Mouse (Mus musculus) ES-Bruce4 (cell line): ENCODE data around the gene Slc16a11. TPM values are rescaled to one million over a fixed set of nuclear protein-coding genes. Genes with fewer than 3 reads are reported as not detected.
A peak's percentile ranks its signal among the peaks of the same experiment; 100 is the strongest.

ENCODE experiments used
- H3K27ac ChIP-seq: 2 replicates; pipeline ENCODE4 v1.5.1; 2012; ENCODE audit warnings: low read length, inconsistent platforms; ENCODE audit not compliant: insufficient read depth
- H3K27me3 ChIP-seq: 2 replicates; pipeline ENCODE4 v1.6.1; 2012; ENCODE audit warnings: mild to moderate bottlenecking, low read length, inconsistent platforms; ENCODE audit not compliant: control insufficient read depth, poor library complexity, insufficient read depth, severe bottlenecking
- H3K36me3 ChIP-seq: 2 replicates; pipeline ENCODE4 v1.6.1; 2012; ENCODE audit warnings: inconsistent platforms, mild to moderate bottlenecking, low read length, moderate library complexity; ENCODE audit not compliant: control insufficient read depth, poor library complexity, insufficient read depth, severe bottlenecking
- H3K4me1 ChIP-seq: one replicate; pipeline ENCODE4 v1.8.1; 2011; ENCODE audit warnings: low read length; ENCODE audit not compliant: control insufficient read depth, insufficient read depth
- H3K4me3 ChIP-seq: 2 replicates; pipeline ENCODE4 v1.5.1; 2011; ENCODE audit warnings: low read depth, mild to moderate bottlenecking, low read length
- H3K9ac ChIP-seq: 2 replicates; pipeline ENCODE4 v1.6.1; 2012; ENCODE audit warnings: low read depth, mild to moderate bottlenecking, inconsistent platforms; ENCODE audit not compliant: poor library complexity, severe bottlenecking
- H3K9me3 ChIP-seq: replicated peaks from 2 replicates; pipeline ENCODE4 v1.6.1; 2012; ENCODE audit warnings: mild to moderate bottlenecking, low read length, inconsistent platforms; ENCODE audit not compliant: control insufficient read depth, poor library complexity, insufficient read depth, severe bottlenecking
- CTCF ChIP-seq: IDR thresholded peaks from one replicate; pipeline ENCODE4 v1.8.1; 2011; ENCODE audit warnings: low read depth, low read length
- EP300 ChIP-seq: IDR thresholded peaks from 2 replicates; pipeline ENCODE4 v1.6.1; 2011; ENCODE audit warnings: low read depth, low read length; ENCODE audit not compliant: insufficient read depth
- POLR2A ChIP-seq: IDR thresholded peaks from one replicate; pipeline ENCODE4 v1.8.1; 2011; ENCODE audit warnings: low read length; ENCODE audit not compliant: insufficient read depth
- polyA plus RNA-seq: library from polyadenylated mRNA; stranded (reverse); fragments of >200 nt; gene quantifications from 2 replicates; pipeline ENCODE4 v1.2.4, GENCODE M21; 2011; ENCODE audit warnings: low read depth; ENCODE audit not compliant: missing spikeins, insufficient read depth, insufficient read length

The Slc16a11 gene
- polyA plus RNA-seq, 1 experiment = 2.0 TPM

- Histone ChIP-seq H3K9ac (no peak overlapping the region), H3K9me3 (no peaks in the 10 kb centered on the region), H3K4me1 (no peaks in the 10 kb centered on the region), H3K36me3 (no peaks in the 10 kb centered on the region), H3K27me3 (no peaks in the 10 kb centered on the region), H3K27ac (no peak overlapping the region; the same call in 1 of the 2 replicates), H3K4me3 (no peak overlapping the region)
- TF ChIP-seq CTCF (no peak), POLR2A (no peak), EP300 (no peak)
Observed at GRCm38 (mm10) chr11:70208778-70209388, 3.7 kb upstream of the Slc16a11 start.

DNA sequence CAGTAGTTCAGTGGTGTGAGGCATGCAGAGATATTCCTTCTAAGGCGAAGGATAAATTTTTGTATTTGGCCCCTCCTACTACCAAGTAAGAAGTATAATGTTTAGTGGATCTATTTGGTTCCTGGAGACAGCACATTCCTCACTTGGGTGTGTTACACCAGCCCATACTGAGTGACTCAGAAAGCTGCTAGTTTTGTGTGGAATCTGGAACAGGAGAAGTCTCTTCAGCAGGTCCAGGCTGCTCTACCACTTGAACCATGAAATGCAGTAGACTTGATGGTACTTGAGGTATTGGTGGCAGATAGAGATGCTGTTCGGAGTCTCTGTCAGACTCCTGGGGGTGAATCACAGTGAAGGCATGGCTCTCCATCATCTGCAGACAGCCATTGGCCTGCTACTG is 1.9 kb upstream of the Slc16a11 start:
- H3K27me3 ChIP-seq = no peaks in the 10 kb centered on the region
- no peaks in the 10 kb centered on the region for H3K36me3 ChIP-seq
- H3K9ac ChIP-seq = no peak overlapping the region
- no peaks in the 10 kb centered on the region for H3K9me3 ChIP-seq
- no peak overlapping the region for H3K4me3 ChIP-seq
- H3K27ac ChIP-seq = no peak overlapping the region
- TF ChIP-seq POLR2A (no peak), CTCF (no peak)
- H3K4me1 ChIP-seq = no peaks in the 10 kb centered on the region

GRCm38 (mm10) chr11:70211972-70212371 is 580 bp upstream of the Slc16a11 start:
- Histone ChIP-seq H3K4me3 (no peak overlapping the region), H3K9me3 (no peaks in the 10 kb centered on the region), H3K4me1 (no peaks in the 10 kb centered on the region), H3K27me3 (no peaks in the 10 kb centered on the region), H3K36me3 (no peaks in the 10 kb centered on the region), H3K9ac (no peak overlapping the region), H3K27ac (no peak overlapping the region)
- TF ChIP-seq POLR2A (no peak), CTCF (no peak), EP300 (no peak)

DNA sequence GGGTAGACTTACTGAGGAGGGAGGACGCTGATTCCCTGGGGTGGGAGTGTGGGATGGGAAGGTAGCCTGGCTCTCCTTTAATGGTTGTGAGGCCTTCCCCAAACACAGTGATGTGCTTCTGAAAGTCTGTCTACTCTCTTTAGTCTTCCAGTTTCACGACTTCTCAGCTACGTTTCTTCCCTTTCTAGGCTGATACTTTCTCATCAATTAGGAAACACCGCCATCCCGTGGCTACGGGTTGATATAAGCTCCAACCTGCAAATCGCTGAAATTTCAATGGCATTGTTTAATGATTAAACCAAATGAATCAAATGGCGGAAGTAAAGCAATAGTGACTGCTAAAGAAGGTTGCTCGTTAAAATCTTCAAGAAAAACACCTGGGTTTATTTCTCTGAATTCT is 344 bp downstream of the Slc16a11 start:
- Histone ChIP-seq H3K27me3 (no peaks in the 10 kb centered on the region), H3K27ac (no peak overlapping the region), H3K4me1 (no peaks in the 10 kb centered on the region), H3K9me3 (no peaks in the 10 kb centered on the region), H3K36me3 (no peaks in the 10 kb centered on the region), H3K4me3 (no peak overlapping the region), H3K9ac (no peak overlapping the region)
- TF ChIP-seq EP300 = no peak
- no peak for TF ChIP-seq POLR2A
- no peak for TF ChIP-seq CTCF

DNA sequence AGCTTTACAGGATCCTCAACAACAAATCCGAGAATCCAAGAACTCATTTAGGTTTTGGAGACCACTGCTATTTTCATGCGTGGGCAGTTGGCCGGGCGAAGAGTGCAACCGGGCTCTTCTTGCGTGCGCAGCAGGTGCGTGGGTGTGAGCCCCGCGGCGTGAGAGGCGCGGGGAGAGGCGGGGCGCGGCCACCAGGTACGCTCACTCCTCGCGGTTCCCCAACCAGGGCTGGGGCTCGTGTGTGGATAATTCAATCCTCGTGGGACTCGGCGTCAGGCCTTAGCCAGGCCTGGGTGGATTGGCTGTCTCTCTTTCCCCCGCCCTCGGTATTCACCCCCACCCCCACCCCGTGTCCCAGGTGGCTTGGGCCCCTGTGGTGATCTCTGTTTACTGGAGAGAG is 1.2 kb downstream of the Slc16a11 start:
- H3K27me3 ChIP-seq = no peaks in the 10 kb centered on the region
- H3K4me3 ChIP-seq = peak overlapping the region; percentile 43
- H3K36me3 ChIP-seq = no peaks in the 10 kb centered on the region
- no peaks in the 10 kb centered on the region for H3K4me1 ChIP-seq
- peak overlapping the region; percentile 41 for H3K9ac ChIP-seq
- no peak for TF ChIP-seq EP300
- TF ChIP-seq POLR2A = no peak
- H3K9me3 ChIP-seq = no peaks in the 10 kb centered on the region
- no peak overlapping the region for H3K27ac ChIP-seq

DNA sequence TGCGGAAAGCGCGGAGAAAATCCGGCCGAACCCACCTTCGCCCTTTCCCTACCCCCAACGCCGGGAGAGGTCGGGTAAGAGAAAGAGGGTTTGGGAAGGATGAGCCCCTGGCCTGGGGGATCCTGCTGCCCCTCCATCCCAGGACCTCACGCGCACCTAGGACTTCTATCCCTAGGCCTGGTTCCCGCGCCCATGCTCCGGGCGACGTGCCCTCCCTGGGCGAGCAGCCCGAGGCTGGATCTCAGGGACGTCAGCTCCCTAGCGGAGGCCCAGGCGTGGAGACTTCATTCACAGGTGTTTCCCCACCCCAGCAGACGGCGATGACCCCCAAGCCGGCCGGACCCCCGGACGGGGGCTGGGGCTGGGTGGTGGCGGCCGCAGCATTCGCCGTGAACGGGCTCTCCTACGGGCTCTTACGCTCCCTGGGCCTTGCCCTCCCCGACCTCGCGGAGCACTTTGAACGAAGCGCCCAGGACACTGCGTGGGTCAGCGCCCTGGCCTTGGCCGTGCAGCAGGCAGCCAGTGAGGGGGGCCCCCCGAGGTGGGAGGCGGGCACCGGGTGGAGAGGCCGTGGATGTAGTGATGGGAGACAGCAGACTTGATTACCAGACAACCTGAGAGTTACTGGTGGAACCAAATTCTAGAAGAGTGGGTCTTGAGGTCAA is 1.8 kb downstream of the Slc16a11 start:
- Histone ChIP-seq H3K4me1 (no peaks in the 10 kb centered on the region), H3K9me3 (no peaks in the 10 kb centered on the region), H3K4me3 (peak overlapping the region; percentile 43), H3K9ac (peak overlapping the region; percentile 41), H3K36me3 (no peaks in the 10 kb centered on the region), H3K27ac (no peak overlapping the region), H3K27me3 (no peaks in the 10 kb centered on the region)
- TF ChIP-seq POLR2A (no peak), EP300 (no peak), CTCF (no peak)
